Mouse (Mus musculus): ENCODE results near the gene Hnrnpr. TPM values are rescaled to one million over a fixed set of nuclear protein-coding genes. Genes with fewer than 3 reads are reported as not detected.

Gene Hnrnpr
- polyA plus RNA-seq, 1 experiment from 2014 or later = 202 TPM

GRCm38 (mm10) chr4:136367856-136368255, 57.1 kb downstream of the Hnrnpr start:
- no peak for DNase-seq
- Histone ChIP-seq H3K27ac (ENCODE audit: low read depth) (no peak overlapping the region), H3K36me3 (ENCODE audit: insufficient read depth) (no peaks in the 10 kb centered on the region), H3K9me3 (ENCODE audit: low read depth, low read length) (no peaks in the 10 kb centered on the region), H3K4me2 (no peak overlapping the region), H3K27me3 (ENCODE audit: insufficient read depth, low read length) (no peaks in the 10 kb centered on the region), H3K4me1 (ENCODE audit: insufficient read depth) (no peaks in the 10 kb centered on the region), H3K9ac (no peak overlapping the region), H3K4me3 (ENCODE audit: low read depth, low read length) (no peak overlapping the region)
- WGBS = 63% methylated on average over 4 of the region's 4 CpGs
- no peak for TF ChIP-seq CTCF (IDR thresholded peaks at IDR 0.05; ENCODE audit: low read depth)
- no peak for ATAC-seq (ENCODE audit: insufficient read depth)

DNA sequence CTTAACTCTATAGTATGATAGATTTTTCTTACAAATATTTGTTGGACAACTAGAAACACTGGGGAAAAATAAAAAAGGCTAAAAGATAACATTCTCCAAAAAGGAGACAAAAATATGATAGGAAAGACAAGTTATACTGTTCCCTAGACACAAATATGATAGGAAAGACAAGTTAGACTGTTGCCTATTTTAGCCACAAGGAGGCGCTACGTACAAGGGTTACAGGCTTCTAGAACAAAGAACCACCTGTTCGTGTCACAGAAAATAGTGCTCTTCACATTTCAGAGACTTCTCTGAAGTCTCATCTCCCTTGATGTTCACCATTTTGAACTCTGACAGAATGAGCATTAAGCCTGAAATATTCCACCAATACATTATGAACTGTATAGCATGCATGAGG, 59.0 kb downstream of the Hnrnpr start:
- DNase-seq (peak; percentile 88), ATAC-seq (ENCODE audit: insufficient read depth) (no peak)
- H3K36me3 ChIP-seq (ENCODE audit: insufficient read depth) = no peaks in the 10 kb centered on the region
- no peaks in the 10 kb centered on the region for H3K27me3 ChIP-seq (ENCODE audit: insufficient read depth, low read length)
- TF ChIP-seq CTCF (IDR thresholded peaks at IDR 0.05; ENCODE audit: low read depth) = peak; percentile 80
- H3K27ac ChIP-seq (ENCODE audit: low read depth) = no peak overlapping the region
- no peaks in the 10 kb centered on the region for H3K9me3 ChIP-seq (ENCODE audit: low read depth, low read length)
- no peaks in the 10 kb centered on the region for H3K4me1 ChIP-seq (ENCODE audit: insufficient read depth)
- no peak overlapping the region for H3K9ac ChIP-seq
- WGBS = 0% methylated on average over 3 of the region's 3 CpGs
- H3K4me3 ChIP-seq (ENCODE audit: low read depth, low read length) = no peak overlapping the region
- H3K4me2 ChIP-seq = no peak overlapping the region

DNA sequence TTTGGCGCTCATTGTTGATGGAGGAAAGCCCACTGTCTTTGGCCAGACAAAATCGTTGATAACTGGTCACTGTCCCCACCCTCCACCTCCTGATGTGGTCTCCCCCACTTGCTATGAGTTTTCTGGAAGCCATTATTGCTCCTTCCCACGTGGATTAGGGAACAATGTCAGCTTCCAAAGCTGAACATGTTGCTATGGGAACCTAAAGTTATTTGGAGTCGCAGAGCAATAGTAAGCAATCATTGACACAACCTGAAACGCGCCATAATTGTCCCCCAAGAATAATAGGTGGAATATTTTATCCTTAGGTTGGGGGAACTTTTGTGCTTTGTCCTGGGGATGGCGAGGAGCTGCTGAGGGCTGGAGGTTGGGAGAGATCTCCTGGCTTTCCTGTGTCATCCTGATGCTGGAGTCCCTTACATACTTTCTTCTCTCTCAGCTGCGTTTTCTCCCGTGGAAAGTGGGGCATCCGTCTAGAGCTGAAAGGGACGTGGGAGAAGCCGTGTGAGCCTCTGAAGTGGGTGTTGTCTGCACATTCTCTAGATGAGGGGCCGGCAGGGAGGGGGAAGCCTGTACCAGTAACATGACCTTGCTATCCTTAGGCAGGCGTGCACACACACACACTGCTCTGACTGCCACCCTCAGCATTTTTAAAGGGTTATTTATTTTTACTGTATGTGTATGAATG, 62.9 kb downstream of the Hnrnpr start:
- TF ChIP-seq CTCF (IDR thresholded peaks at IDR 0.05; ENCODE audit: low read depth) = no peak
- Histone ChIP-seq H3K9me3 (ENCODE audit: low read depth, low read length) (no peaks in the 10 kb centered on the region), H3K4me2 (no peak overlapping the region), H3K27ac (ENCODE audit: low read depth) (no peak overlapping the region), H3K9ac (no peak overlapping the region), H3K4me1 (ENCODE audit: insufficient read depth) (no peaks in the 10 kb centered on the region), H3K27me3 (ENCODE audit: insufficient read depth, low read length) (no peaks in the 10 kb centered on the region), H3K36me3 (ENCODE audit: insufficient read depth) (no peaks in the 10 kb centered on the region), H3K4me3 (ENCODE audit: low read depth, low read length) (no peak overlapping the region)
- ATAC-seq (ENCODE audit: insufficient read depth) (no peak), DNase-seq (no peak)
- 52% methylated on average over 14 of the region's 14 CpGs for WGBS

DNA sequence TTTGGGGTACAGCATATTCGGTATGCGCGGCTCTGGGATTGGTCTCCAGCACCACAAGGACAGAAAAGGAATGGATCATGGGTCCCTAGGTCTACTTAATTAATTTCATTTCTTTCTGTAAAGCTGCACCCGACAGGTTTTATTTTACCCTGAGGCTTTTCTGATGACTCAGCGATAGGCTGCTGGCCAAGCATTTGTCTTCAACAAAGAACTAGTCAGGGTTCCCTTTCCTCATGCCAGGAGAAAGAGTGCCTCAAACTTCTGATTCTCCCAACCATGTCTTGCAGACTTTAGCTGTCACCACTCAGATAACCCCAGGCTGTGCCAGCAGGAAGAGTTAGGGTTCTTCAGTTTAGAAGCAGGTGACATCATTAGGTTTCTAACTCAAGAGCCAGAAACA, 66.3 kb downstream of the Hnrnpr start:
- 81% methylated on average over 5 of the region's 5 CpGs for WGBS
- Histone ChIP-seq H3K27me3 (ENCODE audit: insufficient read depth, low read length) (no peaks in the 10 kb centered on the region), H3K4me3 (ENCODE audit: low read depth, low read length) (no peak overlapping the region), H3K4me1 (ENCODE audit: insufficient read depth) (no peaks in the 10 kb centered on the region), H3K36me3 (ENCODE audit: insufficient read depth) (no peaks in the 10 kb centered on the region), H3K9me3 (ENCODE audit: low read depth, low read length) (no peaks in the 10 kb centered on the region), H3K27ac (ENCODE audit: low read depth) (no peak overlapping the region), H3K4me2 (no peak overlapping the region), H3K9ac (no peak overlapping the region)
- DNase-seq = no peak
- ATAC-seq (ENCODE audit: insufficient read depth) = no peak
- no peak for TF ChIP-seq CTCF (IDR thresholded peaks at IDR 0.05; ENCODE audit: low read depth)

DNA sequence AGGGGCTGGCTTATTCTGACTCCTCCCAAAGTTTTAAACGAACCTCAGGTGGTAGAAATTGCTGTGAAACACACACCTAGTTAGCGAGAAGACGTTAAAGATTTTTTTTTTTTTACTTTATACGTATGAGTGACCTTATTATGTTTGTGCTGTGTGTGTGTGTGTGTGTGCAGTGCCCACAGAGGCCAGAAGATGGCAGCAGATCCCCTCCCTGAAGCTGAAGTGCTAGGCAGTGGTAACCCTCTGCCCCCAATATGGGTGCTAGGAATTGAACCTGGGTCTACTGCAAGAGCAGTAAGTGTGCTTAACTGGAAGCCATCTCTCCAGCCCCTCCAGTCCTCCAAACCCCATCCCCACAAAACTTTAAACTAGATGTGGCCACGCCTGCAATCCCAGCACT, 72.3 kb downstream of the Hnrnpr start:
- no peak overlapping the region for H3K4me3 ChIP-seq (ENCODE audit: low read depth, low read length)
- H3K4me1 ChIP-seq (ENCODE audit: insufficient read depth) = no peaks in the 10 kb centered on the region
- no peaks in the 10 kb centered on the region for H3K9me3 ChIP-seq (ENCODE audit: low read depth, low read length)
- DNase-seq (no peak), ATAC-seq (ENCODE audit: insufficient read depth) (no peak)
- 80% methylated on average over 5 of the region's 5 CpGs for WGBS
- no peak overlapping the region for H3K27ac ChIP-seq (ENCODE audit: low read depth)
- H3K4me2 ChIP-seq = no peak overlapping the region
- H3K27me3 ChIP-seq (ENCODE audit: insufficient read depth, low read length) = no peaks in the 10 kb centered on the region
- H3K9ac ChIP-seq = no peak overlapping the region
- TF ChIP-seq CTCF (IDR thresholded peaks at IDR 0.05; ENCODE audit: low read depth) = peak; percentile 37
- no peaks in the 10 kb centered on the region for H3K36me3 ChIP-seq (ENCODE audit: insufficient read depth)

DNA sequence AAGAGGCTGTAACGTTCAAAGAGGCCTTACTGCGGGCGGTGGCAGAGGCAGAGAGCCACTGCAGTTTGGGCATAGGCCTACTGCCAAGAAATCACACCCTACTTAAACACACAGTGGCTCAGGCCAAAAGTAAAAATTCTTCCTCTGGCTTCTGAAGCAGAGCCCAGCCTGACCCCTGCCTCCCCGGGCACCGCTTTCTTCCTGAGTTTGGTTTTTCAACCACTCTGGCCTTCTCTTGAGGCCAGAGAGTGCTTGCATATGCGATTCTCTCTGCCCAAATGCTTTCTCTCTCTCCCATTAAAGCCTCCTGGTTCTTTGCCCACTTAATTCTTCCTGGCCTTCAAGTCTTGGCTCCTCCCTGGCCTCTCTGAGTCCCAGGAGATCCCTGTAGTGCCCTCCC, 73.1 kb downstream of the Hnrnpr start:
- no peaks in the 10 kb centered on the region for H3K9me3 ChIP-seq (ENCODE audit: low read depth, low read length)
- H3K36me3 ChIP-seq (ENCODE audit: insufficient read depth) = no peaks in the 10 kb centered on the region
- WGBS = 74% methylated on average over 6 of the region's 6 CpGs
- no peak for TF ChIP-seq CTCF (IDR thresholded peaks at IDR 0.05; ENCODE audit: low read depth)
- H3K27ac ChIP-seq (ENCODE audit: low read depth) = no peak overlapping the region
- ATAC-seq (ENCODE audit: insufficient read depth) = no peak
- H3K27me3 ChIP-seq (ENCODE audit: insufficient read depth, low read length) = no peaks in the 10 kb centered on the region
- no peak overlapping the region for H3K4me3 ChIP-seq (ENCODE audit: low read depth, low read length)
- no peak overlapping the region for H3K4me2 ChIP-seq
- no peak for DNase-seq
- H3K9ac ChIP-seq = no peak overlapping the region
- H3K4me1 ChIP-seq (ENCODE audit: insufficient read depth) = no peaks in the 10 kb centered on the region

DNA sequence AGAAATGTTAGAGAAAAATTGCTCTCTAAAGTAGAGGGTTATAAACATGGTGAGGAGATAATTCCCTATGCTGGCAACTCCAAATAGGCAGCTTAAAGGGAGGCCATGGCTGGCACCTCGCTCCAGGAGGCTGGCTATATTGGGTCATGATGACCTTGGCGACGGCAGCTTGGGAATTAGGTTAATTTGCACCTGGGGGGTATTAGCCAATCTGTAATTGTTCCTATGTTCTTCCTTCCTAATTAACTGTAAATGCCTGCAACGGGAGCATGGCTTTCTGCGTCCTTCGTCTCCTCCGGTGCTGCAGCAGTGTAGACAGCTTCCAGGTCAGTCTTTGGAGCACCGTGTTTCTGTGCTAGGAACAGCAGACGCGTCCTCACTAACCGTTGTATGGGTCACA, 76.5 kb downstream of the Hnrnpr start:
- H3K9me3 ChIP-seq (ENCODE audit: low read depth, low read length) = no peaks in the 10 kb centered on the region
- H3K27me3 ChIP-seq (ENCODE audit: insufficient read depth, low read length) = no peaks in the 10 kb centered on the region
- ATAC-seq (ENCODE audit: insufficient read depth) (no peak), DNase-seq (no peak)
- no peak for TF ChIP-seq CTCF (IDR thresholded peaks at IDR 0.05; ENCODE audit: low read depth)
- no peaks in the 10 kb centered on the region for H3K36me3 ChIP-seq (ENCODE audit: insufficient read depth)
- no peak overlapping the region for H3K9ac ChIP-seq
- no peaks in the 10 kb centered on the region for H3K4me1 ChIP-seq (ENCODE audit: insufficient read depth)
- no peak overlapping the region for H3K4me3 ChIP-seq (ENCODE audit: low read depth, low read length)
- no peak overlapping the region for H3K4me2 ChIP-seq
- 52% methylated on average over 11 of the region's 11 CpGs for WGBS
- H3K27ac ChIP-seq (ENCODE audit: low read depth) = no peak overlapping the region

Data from lung, embryonic 14.5 days (tissue).